Mouse (Mus musculus) heart, embryonic 14.5 days (tissue): ENCODE results near the gene Enox1. TPM values are rescaled to one million over a fixed set of nuclear protein-coding genes. Genes with fewer than 3 reads are reported as not detected.

Experiments
- ATAC-seq: fragments of 200-750 bp; cut with Nextera tagmentation; 2 replicates; pipeline ENCODE4 v1.8.0; 2017; ENCODE audit warnings: low read depth, moderate TSS enrichment; ENCODE audit not compliant: insufficient number of reproducible peaks, insufficient read depth, low FRiP score
- H3K27ac ChIP-seq, 2 experiments: fragments of 200-500 bp in 1 of 2; fragments of 300-500 bp in 1 of 2; sonication (generic) in 1 of 2; replicated peaks in 1 of 2; 2 replicates each; pipeline ENCODE4 v1.5.1; 2012 to 2014; ENCODE audit warnings: low read depth in 2 of 2, low read length in 2 of 2, control low read depth in 1 of 2, mild to moderate bottlenecking in 1 of 2, mixed read lengths in 1 of 2; ENCODE audit not compliant: control insufficient read depth in 1 of 2, insufficient read depth in 1 of 2
- H3K27me3 ChIP-seq: fragments of 300-500 bp; sonication (generic); 2 replicates; pipeline ENCODE4 v1.6.1; 2014; ENCODE audit warnings: mild to moderate bottlenecking, low read length, control low read depth; ENCODE audit not compliant: control insufficient read depth, insufficient read depth
- H3K36me3 ChIP-seq: fragments of 300-500 bp; sonication (generic); 2 replicates; pipeline ENCODE4 v1.6.1; 2014; ENCODE audit warnings: mild to moderate bottlenecking, control low read depth, low read length, mixed read lengths; ENCODE audit not compliant: control insufficient read depth, insufficient read depth
- H3K4me1 ChIP-seq, 2 experiments: fragments of 200-500 bp in 1 of 2; fragments of 300-500 bp in 1 of 2; sonication (generic) in 1 of 2; 2 replicates each; pipeline ENCODE4 v1.6.1; 2012 to 2014; ENCODE audit warnings: low read length in 2 of 2, control low read depth in 1 of 2, mixed read lengths in 1 of 2; ENCODE audit not compliant: control insufficient read depth in 2 of 2, insufficient read depth in 2 of 2
- H3K4me2 ChIP-seq: fragments of 300-500 bp; sonication (generic); 2 replicates; pipeline ENCODE4 v1.6.1; 2014; ENCODE audit warnings: mild to moderate bottlenecking, low read length
- H3K4me3 ChIP-seq, 2 experiments: fragments of 200-500 bp in 1 of 2; fragments of 300-500 bp in 1 of 2; sonication (generic) in 1 of 2; 2 replicates each; pipeline ENCODE4 v1.5.1; 2012 to 2014; ENCODE audit warnings: low read length in 2 of 2, mild to moderate bottlenecking in 2 of 2, control low read depth in 1 of 2, low read depth in 1 of 2, moderate library complexity in 1 of 2; ENCODE audit not compliant: control insufficient read depth in 1 of 2, insufficient read depth in 1 of 2
- H3K9ac ChIP-seq: fragments of 300-500 bp; sonication (generic); 2 replicates; pipeline ENCODE4 v1.6.1; 2014; ENCODE audit warnings: mild to moderate bottlenecking, low read length
- H3K9me3 ChIP-seq: fragments of 300-500 bp; sonication (generic); 2 replicates; pipeline ENCODE4 v1.6.1; 2016; ENCODE audit warnings: low read length, control low read depth; ENCODE audit not compliant: control insufficient read depth
- WGBS: fragments of 180-500 bp; shearing (Covaris S2); extraction: QIAGEN DNeasy Blood & Tissue Kit; methylation state at CpG from one replicate; pipeline ENCODE4 v1.1.7; 2014; 5-methylcytosine and 5-hydroxymethylcytosine counted together
- polyA plus RNA-seq: library from polyadenylated mRNA; unstranded; fragments of >200 nt; fragmentation: Nextera tagmentation; extraction: Ambion mirVana; gene quantifications from 2 replicates; pipeline ENCODE4 v1.2.1, GENCODE M21; 2014

Gene Enox1
- polyA plus RNA-seq, 1 experiment from 2014 or later: 2.2 TPM

DNA sequence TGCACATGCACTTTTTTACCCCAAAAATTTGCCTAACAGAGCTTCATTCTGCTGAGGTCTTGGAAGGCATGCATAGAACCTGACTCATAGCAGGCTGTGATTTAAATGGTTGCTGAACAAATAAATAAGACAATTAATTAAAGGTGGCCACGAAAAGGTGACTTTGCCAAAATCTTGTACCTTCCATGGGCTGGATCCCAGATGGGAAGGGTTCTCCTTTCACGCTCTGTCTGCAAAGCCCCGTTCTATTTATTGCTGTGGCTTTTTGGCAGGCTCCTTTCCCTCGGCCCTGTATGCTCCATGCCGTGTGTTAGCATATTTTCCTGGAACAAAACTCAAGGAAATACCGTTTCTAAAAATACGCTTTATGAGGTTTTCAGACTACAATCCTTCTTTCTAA lies 300.3 kb downstream of the Enox1 start:
- ATAC-seq: no peak
- no peaks in the 10 kb centered on the region for H3K9me3 ChIP-seq
- H3K27me3 ChIP-seq: no peaks in the 10 kb centered on the region
- peaks cover 6 to 22% of the 10 kb centered on the region in 2 experiments for H3K4me1 ChIP-seq
- no peak overlapping the region for H3K9ac ChIP-seq
- 26% methylated on average over 7 of the region's 7 CpGs for WGBS
- H3K27ac ChIP-seq: no peak overlapping the region
- H3K4me2 ChIP-seq: no peak overlapping the region
- H3K36me3 ChIP-seq: no peaks in the 10 kb centered on the region
- H3K4me3 ChIP-seq: no peak overlapping the region

DNA sequence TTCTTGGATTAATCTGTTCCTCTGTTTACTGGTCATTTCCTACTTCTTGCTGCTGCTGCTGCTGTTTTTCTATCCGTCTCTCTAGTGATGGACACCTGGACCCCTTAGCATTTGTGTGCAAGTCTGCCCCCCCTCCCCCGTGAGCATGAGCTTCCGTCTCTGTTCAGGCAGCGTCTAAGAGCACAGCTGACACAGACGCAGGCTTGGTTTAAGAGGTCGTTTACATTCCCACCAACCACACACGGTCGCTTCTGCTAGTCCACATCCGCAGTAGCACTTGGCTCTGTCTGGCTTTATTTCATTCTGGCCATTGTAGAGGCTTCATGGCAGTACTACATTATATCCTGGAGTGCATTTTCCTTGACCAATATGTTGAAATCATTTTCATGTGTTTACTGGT lies 301.7 kb downstream of the Enox1 start:
- H3K36me3 ChIP-seq: no peaks in the 10 kb centered on the region
- no peaks in the 10 kb centered on the region for H3K27me3 ChIP-seq
- 23% methylated on average over 9 of the region's 9 CpGs for WGBS
- H3K4me3 ChIP-seq: no peak overlapping the region
- H3K9ac ChIP-seq: no peak overlapping the region
- H3K4me1 ChIP-seq: peaks cover 6 to 22% of the 10 kb centered on the region in 2 experiments
- no peaks in the 10 kb centered on the region for H3K9me3 ChIP-seq
- ATAC-seq: no peak
- no peak overlapping the region for H3K4me2 ChIP-seq
- no peak overlapping the region for H3K27ac ChIP-seq

DNA sequence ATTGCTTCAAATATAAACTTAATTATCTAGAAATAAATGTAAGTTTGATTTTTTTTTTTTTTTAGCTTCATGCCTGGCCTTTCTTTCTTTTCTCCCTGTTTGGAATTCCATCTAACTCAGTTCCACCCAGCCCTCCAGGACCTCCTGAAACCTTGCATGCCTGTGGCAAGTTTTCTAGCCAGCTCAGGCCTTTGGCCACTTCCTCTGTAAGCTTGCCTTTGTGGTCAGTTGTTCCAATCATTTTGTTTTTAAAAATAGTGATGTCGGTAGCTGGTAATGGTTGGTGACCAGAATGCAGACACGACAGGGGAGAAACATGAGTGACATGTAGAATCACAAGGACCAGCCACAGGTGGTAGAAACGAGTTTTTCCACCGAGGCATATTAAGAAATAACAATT lies 307.4 kb downstream of the Enox1 start:
- no peak for ATAC-seq
- Histone ChIP-seq H3K27ac (no peak overlapping the region), H3K9ac (no peak overlapping the region), H3K4me2 (no peak overlapping the region), H3K4me3 (no peak overlapping the region), H3K36me3 (no peaks in the 10 kb centered on the region), H3K27me3 (no peaks in the 10 kb centered on the region), H3K4me1 (peaks cover 2 to 14% of the 10 kb centered on the region in 2 experiments; a peak in 3 of 4 replicates), H3K9me3 (no peaks in the 10 kb centered on the region)
- WGBS: 85% methylated on average over 4 of the region's 4 CpGs

DNA sequence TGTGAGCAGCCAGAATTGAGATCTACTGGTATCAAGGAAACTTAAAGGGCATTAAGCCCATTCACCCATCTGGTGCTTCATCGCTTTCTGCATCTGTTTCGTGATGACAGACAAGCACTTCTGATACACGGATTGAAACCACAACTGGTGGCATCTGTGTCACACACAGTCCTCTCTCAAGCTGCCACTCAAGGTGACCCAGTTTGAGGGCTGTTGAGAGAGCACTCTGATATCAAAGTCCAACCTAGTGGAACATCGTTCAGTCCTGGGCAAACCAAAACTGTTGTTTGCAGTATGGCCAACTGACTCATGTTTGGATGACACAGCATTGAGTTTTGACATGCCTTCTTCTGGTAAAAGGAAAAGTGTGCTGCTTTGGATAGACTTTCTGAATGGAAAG lies 308.2 kb downstream of the Enox1 start:
- no peaks in the 10 kb centered on the region for H3K36me3 ChIP-seq
- H3K4me2 ChIP-seq: no peak overlapping the region

DNA sequence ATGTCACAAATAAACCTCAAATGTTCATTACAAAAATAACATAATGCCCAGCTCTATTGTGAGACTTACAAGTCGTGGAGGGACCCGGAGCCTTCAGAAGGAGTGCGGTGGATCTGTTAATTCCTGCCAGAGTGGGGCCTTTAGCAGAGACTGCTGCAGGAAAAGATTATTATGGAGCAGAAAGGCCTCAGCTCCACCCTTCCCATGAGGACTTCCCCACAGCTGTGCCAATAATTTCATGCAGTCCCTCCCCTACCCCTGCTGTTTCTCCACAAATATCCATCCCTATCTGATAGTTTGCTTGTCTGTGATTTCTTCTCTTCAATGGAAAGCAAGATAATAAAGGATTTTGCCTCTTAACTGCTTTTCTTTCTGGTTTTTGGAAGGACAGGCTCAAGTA lies 314.0 kb downstream of the Enox1 start:
- 79% methylated on average over 3 of the region's 3 CpGs for WGBS
- Histone ChIP-seq H3K9ac (no peak overlapping the region), H3K27me3 (no peaks in the 10 kb centered on the region), H3K4me3 (no peak overlapping the region), H3K4me1 (peaks cover 5 to 10% of the 10 kb centered on the region in 2 experiments), H3K36me3 (no peaks in the 10 kb centered on the region), H3K27ac (no peak overlapping the region), H3K9me3 (no peaks in the 10 kb centered on the region), H3K4me2 (no peak overlapping the region)
- no peak for ATAC-seq

More for the DNA sequence above, 308.2 kb downstream of the Enox1 start:
- Histone ChIP-seq H3K27me3 (no peaks in the 10 kb centered on the region), H3K9ac (no peak overlapping the region), H3K27ac (peak overlapping the region; percentile 29 to 48; a peak in 2 of 4 replicates), H3K4me1 (peaks cover 2 to 14% of the 10 kb centered on the region in 2 experiments; a peak in 3 of 4 replicates), H3K9me3 (no peaks in the 10 kb centered on the region), H3K4me3 (no peak overlapping the region)
- WGBS: 26% methylated on average over 4 of the region's 4 CpGs
- no peak for ATAC-seq

DNA sequence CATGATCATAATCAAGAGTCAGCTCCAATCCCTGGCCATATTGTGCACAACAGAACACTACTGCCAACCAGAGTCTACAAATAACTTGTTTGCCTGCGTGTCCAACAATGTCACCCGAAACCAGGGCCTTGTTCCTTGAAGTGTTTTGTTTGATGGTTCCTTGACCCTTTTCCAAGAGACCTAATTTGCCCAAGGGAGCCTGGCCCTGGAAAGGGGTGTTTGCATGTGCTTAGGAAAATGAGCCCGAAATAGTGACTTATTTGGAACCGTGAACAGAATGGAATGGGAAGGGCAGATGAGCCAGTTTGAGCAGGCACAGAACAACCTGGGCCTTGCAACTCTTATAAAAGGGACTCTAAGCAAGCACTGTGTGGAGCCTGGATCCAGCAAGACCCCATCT lies 316.9 kb downstream of the Enox1 start:
- WGBS: 78% methylated on average over 4 of the region's 4 CpGs
- peaks cover 7 to 8% of the 10 kb centered on the region in 2 experiments; a peak in 2 of 4 replicates for H3K4me1 ChIP-seq
- H3K9me3 ChIP-seq: no peaks in the 10 kb centered on the region
- H3K4me2 ChIP-seq: no peak overlapping the region
- no peak for ATAC-seq
- no peak overlapping the region for H3K27ac ChIP-seq
- H3K4me3 ChIP-seq: no peak overlapping the region
- no peaks in the 10 kb centered on the region for H3K27me3 ChIP-seq
- H3K9ac ChIP-seq: no peak overlapping the region
- H3K36me3 ChIP-seq: no peaks in the 10 kb centered on the region

DNA sequence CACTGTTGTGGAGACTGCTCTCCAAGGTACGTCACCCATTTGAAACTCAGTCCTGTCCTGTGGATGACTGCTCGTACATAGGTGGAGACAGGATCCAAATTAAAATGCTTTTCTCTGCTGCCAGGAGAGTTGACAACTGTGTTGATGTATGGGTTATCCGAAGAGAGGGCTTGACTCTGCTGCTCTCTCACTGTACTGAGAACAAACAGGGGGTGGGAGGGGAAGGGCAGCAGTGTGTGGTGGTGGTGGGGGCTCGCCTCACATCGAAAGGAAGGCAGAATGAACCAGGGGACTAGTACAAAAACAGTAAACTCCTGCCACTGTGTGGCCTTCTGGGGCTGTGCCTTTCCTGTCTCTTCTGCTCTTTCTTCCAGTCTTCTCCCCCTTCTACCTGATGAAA lies 317.5 kb downstream of the Enox1 start:
- H3K4me2 ChIP-seq: no peak overlapping the region
- no peaks in the 10 kb centered on the region for H3K9me3 ChIP-seq
- H3K27me3 ChIP-seq: no peaks in the 10 kb centered on the region
- no peak for ATAC-seq
- H3K27ac ChIP-seq: no peak overlapping the region
- H3K4me1 ChIP-seq: peaks cover 7 to 8% of the 10 kb centered on the region in 2 experiments; a peak in 2 of 4 replicates
- H3K36me3 ChIP-seq: no peaks in the 10 kb centered on the region
- WGBS: 17% methylated on average over 5 of the region's 5 CpGs
- H3K4me3 ChIP-seq: no peak overlapping the region
- H3K9ac ChIP-seq: no peak overlapping the region

DNA sequence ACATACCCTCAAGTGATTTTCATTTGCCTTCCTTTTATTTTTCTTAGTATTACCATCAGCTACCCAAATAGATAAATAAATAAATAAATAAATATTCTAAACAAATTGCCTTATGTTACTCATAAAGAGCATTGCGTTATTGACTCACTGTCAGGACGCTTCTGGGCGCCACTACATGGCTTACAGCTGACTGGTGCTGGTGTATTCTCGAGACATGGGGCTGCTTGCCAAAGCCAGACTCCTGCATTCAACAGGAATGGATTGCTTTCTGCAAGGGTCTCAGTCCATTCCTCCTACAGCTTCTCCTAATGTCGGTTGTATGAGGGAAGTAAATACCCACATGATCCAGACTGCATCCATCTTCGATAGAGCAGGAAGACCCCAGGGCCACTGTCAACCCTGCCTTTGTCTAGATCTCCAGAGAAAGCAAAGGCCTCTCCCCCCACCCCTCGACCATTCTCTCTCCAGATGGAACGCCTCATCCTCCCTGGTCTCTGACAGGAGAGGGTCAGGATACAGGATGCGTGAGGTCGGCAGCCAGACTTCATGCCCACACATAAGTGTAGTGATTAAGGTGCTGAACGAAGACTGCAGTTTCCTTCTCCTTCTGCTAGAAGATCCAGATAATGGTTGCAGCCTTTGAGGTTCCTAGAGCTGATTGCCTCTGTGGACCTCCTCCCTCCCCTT lies 318.7 kb downstream of the Enox1 start:
- Histone ChIP-seq H3K9ac (no peak overlapping the region), H3K27ac (no peak overlapping the region)
- no peak for ATAC-seq

More for the DNA sequence above, 318.7 kb downstream of the Enox1 start:
- H3K9me3 ChIP-seq: no peaks in the 10 kb centered on the region
- WGBS: 67% methylated on average over 11 of the region's 11 CpGs
- no peaks in the 10 kb centered on the region for H3K36me3 ChIP-seq
- peaks cover 7 to 8% of the 10 kb centered on the region in 2 experiments; a peak in 2 of 4 replicates for H3K4me1 ChIP-seq
- H3K27me3 ChIP-seq: no peaks in the 10 kb centered on the region
- H3K4me3 ChIP-seq: no peak overlapping the region
- H3K4me2 ChIP-seq: no peak overlapping the region
